Mouse (Mus musculus) urinary bladder, postnatal 36 days (tissue): Measurements from ENCODE around the gene Pstpip1.

ENCODE experiments used
- DNase-seq, 2 experiments: peaks; one replicate each; pipeline ENCODE4 v3.0.0; 2022; ENCODE audit warnings: low spot score in 2 of 2, mixed read lengths in 1 of 2

The Pstpip1 gene

GRCm38 (mm10) chr9:56106274-56107072 lies 16.7 kb downstream of the Pstpip1 start:
- DNase-seq, result no peak

- DNase-seq, result no peak
Observed at GRCm38 (mm10) chr9:56107527-56107926, 17.8 kb downstream of the Pstpip1 start.

GRCm38 (mm10) chr9:56108174-56108573 lies 18.4 kb downstream of the Pstpip1 start:
- no peak for DNase-seq

- no peak for DNase-seq
Observed at GRCm38 (mm10) chr9:56118091-56118490, 28.3 kb downstream of the Pstpip1 start.

- DNase-seq, result peak; percentile 53 to 56
Observed at GRCm38 (mm10) chr9:56118582-56118981, 28.8 kb downstream of the Pstpip1 start.

GRCm38 (mm10) chr9:56119651-56120050 lies 29.9 kb downstream of the Pstpip1 start:
- DNase-seq, result no peak

GRCm38 (mm10) chr9:56121097-56121496 lies 31.3 kb downstream of the Pstpip1 start:
- no peak for DNase-seq

GRCm38 (mm10) chr9:56122973-56123372 lies 33.2 kb downstream of the Pstpip1 start:
- no peak for DNase-seq

- DNase-seq, result no peak
Observed at GRCm38 (mm10) chr9:56123613-56124012, 33.9 kb downstream of the Pstpip1 start.

- no peak for DNase-seq
Observed at GRCm38 (mm10) chr9:56124561-56124960, 34.8 kb downstream of the Pstpip1 start.

- DNase-seq, result no peak
Observed at GRCm38 (mm10) chr9:56126453-56127173, 36.9 kb downstream of the Pstpip1 start.

- no peak for DNase-seq
Observed at GRCm38 (mm10) chr9:56128331-56128730, 38.6 kb downstream of the Pstpip1 start.

- no peak for DNase-seq
Observed at GRCm38 (mm10) chr9:56129951-56130350, 40.2 kb downstream of the Pstpip1 start.

- DNase-seq, result no peak
Observed at GRCm38 (mm10) chr9:56130536-56130935, 40.8 kb downstream of the Pstpip1 start.

GRCm38 (mm10) chr9:56131813-56132525 lies 42.2 kb downstream of the Pstpip1 start:
- no peak for DNase-seq

GRCm38 (mm10) chr9:56133970-56134369 lies 44.2 kb downstream of the Pstpip1 start:
- no peak for DNase-seq

- no peak for DNase-seq
Observed at GRCm38 (mm10) chr9:56134614-56135013, 44.9 kb downstream of the Pstpip1 start.

GRCm38 (mm10) chr9:56135590-56136197 lies 45.9 kb downstream of the Pstpip1 start:
- no peak for DNase-seq

- DNase-seq, result no peak
Observed at GRCm38 (mm10) chr9:56141776-56142175, 52.0 kb downstream of the Pstpip1 start.

- no peak for DNase-seq
Observed at GRCm38 (mm10) chr9:56144366-56145003, 54.7 kb downstream of the Pstpip1 start.

- no peak for DNase-seq
Observed at GRCm38 (mm10) chr9:56146326-56146923, 56.7 kb downstream of the Pstpip1 start.
